Mouse (Mus musculus): ENCODE results near the gene Mapk1. TPM values are rescaled to one million over a fixed set of nuclear protein-coding genes. Genes with fewer than 3 reads are reported as not detected.
"Not testable (repeated sequence)": the region's sequence is repeated elsewhere in the genome, so short reads cannot be mapped to it uniquely, and the experiment has no call there.

The Mapk1 gene
- total RNA-seq (2021): 100 to 1,000 TPM; 448 to 457 TPM
- long read RNA-seq, experiment 1, full-length matches to known transcripts: 249 of 328 reads
- long read RNA-seq, experiment 1, partial matches to known transcripts: 52 of 328 reads
- long read RNA-seq, experiment 1, other reads (novel, unspliced or antisense): 27 of 328 reads
- long read RNA-seq, experiment 2, full-length matches to known transcripts: 149 of 203 reads
- long read RNA-seq, experiment 2, partial matches to known transcripts: 31 of 203 reads
- long read RNA-seq, experiment 2, other reads (novel, unspliced or antisense): 23 of 203 reads

GRCm38 (mm10) chr16:16983131-16983533 lies at the start of gene Mapk1:
TSS of gene Mapk1 (plus strand) at chr16:16983382.
- peak; percentile 97 for DNase-seq (ENCODE audit: low spot score in 2 of 2)

- no peak for DNase-seq (ENCODE audit: low spot score in 2 of 2)
Observed at GRCm38 (mm10) chr16:16939543-16939942, 43.6 kb upstream of the Mapk1 start.

GRCm38 (mm10) chr16:16941078-16941477 lies 42.1 kb upstream of the Mapk1 start:
- DNase-seq (ENCODE audit: low spot score in 2 of 2): no peak

GRCm38 (mm10) chr16:16958575-16958974 lies 24.6 kb upstream of the Mapk1 start:
- no peak for DNase-seq (ENCODE audit: low spot score in 2 of 2)

- DNase-seq (ENCODE audit: low spot score in 2 of 2): no peak
Observed at GRCm38 (mm10) chr16:16959907-16960306, 23.3 kb upstream of the Mapk1 start.

- no peak for DNase-seq (ENCODE audit: low spot score in 2 of 2)
Observed at GRCm38 (mm10) chr16:16965149-16965548, 18.0 kb upstream of the Mapk1 start.

- no peak for DNase-seq (ENCODE audit: low spot score in 2 of 2)
Observed at GRCm38 (mm10) chr16:16966290-16966689, 16.9 kb upstream of the Mapk1 start.

- no peak for DNase-seq (ENCODE audit: low spot score in 2 of 2)
Observed at GRCm38 (mm10) chr16:16978061-16978460, 5.1 kb upstream of the Mapk1 start.

GRCm38 (mm10) chr16:16978765-16979164 lies 4.4 kb upstream of the Mapk1 start:
- DNase-seq (ENCODE audit: low spot score in 2 of 2): no peak

GRCm38 (mm10) chr16:16982636-16983035 lies 546 bp upstream of the Mapk1 start:
- DNase-seq (ENCODE audit: low spot score in 2 of 2): no peak

GRCm38 (mm10) chr16:16983534-16984422 lies 596 bp downstream of the Mapk1 start:
- no peak for DNase-seq (ENCODE audit: low spot score in 2 of 2)

- DNase-seq (ENCODE audit: low spot score in 2 of 2): no peak
Observed at GRCm38 (mm10) chr16:16984423-16984941, 1.3 kb downstream of the Mapk1 start.

- DNase-seq (ENCODE audit: low spot score in 2 of 2): no peak
Observed at GRCm38 (mm10) chr16:16987248-16987647, 4.1 kb downstream of the Mapk1 start.

- DNase-seq (ENCODE audit: low spot score in 2 of 2): no peak
Observed at GRCm38 (mm10) chr16:16988842-16989241, 5.7 kb downstream of the Mapk1 start.

- DNase-seq (ENCODE audit: low spot score in 2 of 2): no peak
Observed at GRCm38 (mm10) chr16:16990021-16990420, 6.8 kb downstream of the Mapk1 start.

GRCm38 (mm10) chr16:16994426-16995052 lies 11.4 kb downstream of the Mapk1 start:
- DNase-seq (ENCODE audit: low spot score in 2 of 2): no peak

GRCm38 (mm10) chr16:16996121-16996729 lies 13.0 kb downstream of the Mapk1 start:
- DNase-seq (ENCODE audit: low spot score in 2 of 2): not testable (repeated sequence)

- DNase-seq (ENCODE audit: low spot score in 2 of 2): no peak
Observed at GRCm38 (mm10) chr16:17001109-17001508, 17.9 kb downstream of the Mapk1 start.

- DNase-seq (ENCODE audit: low spot score in 2 of 2): no peak
Observed at GRCm38 (mm10) chr16:17007070-17007469, 23.9 kb downstream of the Mapk1 start.

- no peak for DNase-seq (ENCODE audit: low spot score in 2 of 2)
Observed at GRCm38 (mm10) chr16:17010036-17010435, 26.9 kb downstream of the Mapk1 start.

GRCm38 (mm10) chr16:17012583-17012982 lies 29.4 kb downstream of the Mapk1 start:
- DNase-seq (ENCODE audit: low spot score in 2 of 2): no peak
